Mouse (Mus musculus) cerebellum, postnatal 10 days (tissue): Measurements from ENCODE around the gene Chst8.
A peak's percentile ranks its signal among the peaks of the same experiment; 100 is the strongest.

Experiments used
- DNase-seq, 2 experiments: peaks; one replicate each; pipeline ENCODE4 v3.0.0; 2021; ENCODE audit warnings: mixed read lengths in 2 of 2

Chst8 gene

DNA sequence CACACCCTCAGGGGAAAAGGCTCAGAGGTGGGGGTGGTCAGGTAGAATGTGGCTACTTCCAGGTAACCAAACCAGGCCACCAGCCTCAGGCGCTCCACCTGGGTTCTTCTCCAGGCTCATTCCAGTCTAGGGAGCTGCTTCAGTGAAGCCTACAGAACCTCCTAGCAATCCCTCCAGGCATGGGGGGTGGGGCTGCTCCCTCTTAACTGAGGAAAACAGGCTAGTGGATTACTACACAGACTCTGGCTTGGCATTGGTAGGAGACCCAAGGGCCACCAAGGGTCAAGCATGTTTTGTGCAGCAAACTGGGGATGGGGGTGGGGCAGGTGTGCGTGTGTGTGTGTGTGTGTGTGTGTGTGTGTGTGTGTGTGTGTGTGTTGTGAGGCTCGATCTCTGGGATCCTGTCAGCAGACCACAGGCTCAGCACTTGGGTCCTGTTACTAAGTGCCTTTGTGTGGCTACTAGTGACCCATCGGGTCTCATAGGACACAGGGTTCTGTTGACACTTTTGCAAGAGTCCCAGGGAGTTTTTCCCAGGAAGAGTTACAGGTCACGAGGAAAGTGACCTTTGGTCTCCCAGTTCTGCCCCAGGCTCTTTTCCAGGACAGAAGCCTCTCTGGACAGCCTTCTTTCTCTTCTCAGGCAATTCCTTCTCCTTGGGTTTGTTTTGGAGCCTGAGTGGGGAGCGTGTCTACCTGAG is 153.0 kb downstream of the Chst8 start:
- no peak for DNase-seq

DNA sequence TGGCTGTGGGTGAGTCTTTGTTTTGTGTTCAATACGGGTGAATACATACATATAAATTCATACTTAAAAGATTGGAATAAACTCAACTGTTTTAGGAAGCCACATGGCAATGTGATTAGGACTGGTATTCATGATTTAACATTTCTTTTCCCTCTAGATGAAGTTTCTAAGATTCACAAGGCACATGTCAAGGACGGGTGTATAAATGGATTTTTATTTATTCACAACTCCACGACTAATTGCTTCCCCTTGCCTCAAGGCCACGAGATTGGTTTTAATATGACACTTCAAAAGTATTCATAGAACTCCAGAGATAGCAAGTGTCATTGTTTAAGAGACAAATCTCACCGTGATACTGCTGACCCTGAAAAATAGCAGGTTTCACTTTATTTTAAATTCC is 155.9 kb downstream of the Chst8 start, which contains the start of gene Kctd15:
Gene Kctd15, minus strand, starts transcription at position 101 of the 400 bp plus-strand sequence.
- no peak for DNase-seq

DNA sequence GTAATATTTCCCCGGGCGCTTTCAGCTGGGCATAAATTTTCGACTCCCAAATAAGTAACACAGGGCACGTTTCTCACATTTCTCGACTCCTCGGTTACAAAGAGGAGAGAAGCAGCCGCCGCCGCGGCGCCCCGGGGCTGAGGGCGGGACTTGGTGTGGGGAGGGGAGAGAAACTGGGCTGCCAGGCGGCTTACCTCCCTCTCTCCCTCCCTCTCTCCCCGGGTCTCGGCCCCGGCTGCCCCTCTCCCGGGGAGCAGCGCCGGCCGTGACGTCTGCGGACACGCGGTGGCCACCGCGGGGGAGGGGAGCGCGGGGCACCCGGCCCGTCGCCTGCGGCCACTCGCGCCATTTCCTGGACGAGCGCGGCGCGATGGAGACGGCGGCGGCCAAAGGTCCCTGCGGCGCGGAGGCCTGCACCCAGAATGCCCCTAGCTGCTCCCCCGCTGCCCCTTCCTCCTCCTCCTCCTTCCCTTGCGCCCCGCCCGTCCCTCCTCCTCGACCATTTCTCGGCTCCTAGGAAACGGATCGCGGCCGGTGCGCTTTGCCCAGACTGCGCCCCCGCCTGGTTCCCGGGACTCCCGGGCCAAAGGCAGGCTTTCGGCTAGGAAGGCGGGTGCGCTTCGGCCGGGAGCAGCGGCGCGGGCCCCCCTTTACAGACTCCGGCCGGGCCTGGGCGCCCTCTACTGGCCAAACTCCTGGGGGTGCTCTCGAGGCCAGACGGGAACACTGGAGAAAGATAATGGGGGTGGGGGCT is 157.2 kb downstream of the Chst8 start:
- peak; percentile 99 for DNase-seq

DNA sequence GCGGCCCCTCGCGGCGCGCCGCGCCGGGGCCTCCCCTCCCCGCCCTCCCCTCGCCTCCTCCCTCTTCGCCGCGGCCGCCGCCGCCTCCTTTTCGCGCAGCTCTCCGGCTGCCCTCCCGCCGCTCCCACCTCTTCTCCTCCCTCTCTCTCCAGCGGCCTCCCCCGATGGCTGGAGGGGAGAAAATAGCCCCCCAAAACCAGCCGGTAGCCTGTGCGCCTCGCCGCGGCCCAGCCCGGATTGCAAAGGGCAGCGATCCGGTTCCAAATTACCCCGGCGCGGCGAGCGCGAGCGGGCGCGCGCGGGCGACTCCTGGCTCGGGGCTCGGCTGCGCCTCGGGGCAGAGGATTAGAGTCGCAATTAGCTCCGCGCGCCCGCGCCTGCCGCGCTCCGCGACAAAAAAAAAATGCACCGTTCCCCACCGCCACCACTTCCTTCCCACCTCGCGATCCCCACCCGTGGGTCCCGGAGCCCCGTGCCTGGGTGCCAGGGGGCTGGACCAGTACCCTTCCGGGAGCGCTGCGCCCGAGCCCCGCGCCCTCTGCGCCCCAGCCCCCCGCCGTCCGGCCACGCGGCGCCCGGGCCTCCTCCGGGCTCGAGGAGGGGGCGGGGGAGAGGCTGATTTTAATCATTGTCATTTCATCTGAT is 157.9 kb downstream of the Chst8 start:
- peak; percentile 88 for DNase-seq

DNA sequence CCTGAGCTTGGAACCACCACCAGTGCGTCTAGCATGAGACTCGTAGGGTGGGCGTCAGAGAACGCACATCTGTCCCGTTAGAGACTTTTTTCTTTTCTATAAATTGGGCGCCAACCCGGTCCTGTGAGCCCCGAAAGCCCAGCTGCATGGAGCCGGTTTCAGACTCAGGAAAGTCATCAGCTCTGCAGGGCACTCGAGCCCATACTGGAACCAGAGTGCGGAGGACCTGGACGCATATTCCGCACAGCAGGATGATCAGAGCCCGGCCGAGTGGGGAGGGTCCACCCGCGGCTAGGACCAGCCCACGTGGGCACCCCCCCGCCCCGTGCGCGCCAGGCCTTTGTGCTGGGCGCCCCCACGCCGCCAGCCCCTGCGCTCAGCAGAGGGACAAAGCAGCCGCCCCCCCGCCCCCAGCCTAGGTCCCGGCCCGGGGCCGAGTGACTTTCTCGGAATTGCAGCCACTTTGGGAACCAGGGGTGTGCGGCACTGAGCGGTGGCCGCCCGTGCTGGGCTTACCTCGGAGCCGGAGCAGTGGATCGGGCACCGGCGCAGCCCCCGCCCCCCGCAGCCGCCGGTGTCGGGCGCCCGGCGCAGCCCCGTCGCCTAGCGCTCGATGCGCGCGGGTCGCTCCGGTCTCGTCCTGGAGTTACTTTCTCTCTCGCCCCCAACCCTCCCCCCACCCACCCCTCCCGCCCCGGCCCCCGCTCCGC is 158.6 kb downstream of the Chst8 start:
- DNase-seq: peak; percentile 67 to 74

DNA sequence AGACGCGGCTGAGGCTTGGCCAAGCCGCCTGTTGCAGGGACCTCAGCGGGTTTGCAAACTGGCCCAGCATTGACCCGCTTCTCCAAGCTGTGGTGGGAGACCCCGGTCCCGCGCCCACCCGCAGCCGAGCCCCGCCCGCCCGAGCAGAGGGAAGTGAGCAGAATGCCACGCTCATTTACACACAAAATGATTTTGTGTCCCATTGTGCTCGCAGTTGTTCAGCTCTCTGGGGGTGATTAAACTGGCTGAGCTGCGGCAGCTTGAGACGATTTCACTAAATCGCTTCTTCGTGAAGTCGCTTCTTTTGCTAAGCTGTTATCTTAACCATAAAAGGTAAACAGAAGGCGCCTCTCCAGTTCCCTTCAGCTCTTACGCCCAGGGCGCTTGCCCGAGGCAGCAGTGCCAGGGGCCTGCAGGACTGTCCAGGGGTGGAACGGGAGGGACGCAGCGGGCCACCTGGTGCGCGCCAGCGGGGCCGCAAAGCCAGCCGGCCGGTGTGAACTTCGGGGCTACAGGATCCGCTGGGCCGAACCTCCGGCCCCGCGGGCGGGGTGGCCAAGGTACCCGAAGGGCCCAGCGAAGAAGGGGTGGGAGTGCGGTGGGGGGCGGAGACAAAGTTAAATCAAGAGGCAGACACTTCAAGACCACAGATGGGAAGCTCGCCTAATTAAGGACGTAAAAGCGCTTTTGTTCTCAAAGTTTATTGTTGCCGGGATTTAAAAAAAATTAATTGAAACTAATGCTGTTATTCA is 159.6 kb downstream of the Chst8 start:
- DNase-seq: peak; percentile 42 to 59

DNA sequence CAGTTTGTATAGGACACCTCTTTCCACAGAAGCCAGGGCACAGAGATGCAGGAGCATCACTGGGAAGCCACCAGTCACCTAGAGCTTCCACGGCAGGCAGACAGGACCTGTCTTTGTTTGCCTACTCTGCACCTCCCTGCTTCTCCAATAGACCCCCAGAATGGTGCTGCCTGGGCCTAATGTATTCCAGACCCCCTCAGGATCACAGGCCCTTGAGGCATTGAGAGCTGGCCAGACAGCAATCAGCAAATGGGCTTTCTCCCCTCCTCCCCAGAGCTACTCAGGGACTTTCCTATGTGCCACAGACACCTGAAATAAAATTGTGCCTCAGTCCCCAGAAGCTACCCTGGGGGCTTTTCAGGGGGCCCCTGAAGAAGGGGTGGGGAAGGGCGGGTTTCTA is 161.1 kb downstream of the Chst8 start:
- no peak for DNase-seq

DNA sequence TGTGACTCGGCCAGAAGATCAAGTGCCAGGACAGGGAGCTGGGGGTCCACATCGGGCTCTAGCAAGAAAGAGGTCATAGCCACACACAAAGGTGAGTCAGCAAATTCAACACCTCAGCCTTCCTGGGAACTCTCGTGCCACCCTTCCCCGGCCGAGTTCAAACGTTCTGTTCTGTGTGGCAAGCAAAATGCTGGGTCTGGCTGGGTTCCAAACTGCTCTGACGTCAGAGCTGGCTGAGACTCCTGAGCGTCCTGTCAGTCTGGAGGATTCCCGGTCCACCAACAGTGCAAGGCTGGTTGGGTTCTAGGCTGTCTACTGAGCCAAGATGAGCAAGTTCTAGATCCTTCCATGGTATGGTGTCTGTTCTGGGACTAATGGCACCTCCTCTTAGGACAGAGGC is 165.5 kb downstream of the Chst8 start:
- peak; percentile 87 to 88 for DNase-seq

DNA sequence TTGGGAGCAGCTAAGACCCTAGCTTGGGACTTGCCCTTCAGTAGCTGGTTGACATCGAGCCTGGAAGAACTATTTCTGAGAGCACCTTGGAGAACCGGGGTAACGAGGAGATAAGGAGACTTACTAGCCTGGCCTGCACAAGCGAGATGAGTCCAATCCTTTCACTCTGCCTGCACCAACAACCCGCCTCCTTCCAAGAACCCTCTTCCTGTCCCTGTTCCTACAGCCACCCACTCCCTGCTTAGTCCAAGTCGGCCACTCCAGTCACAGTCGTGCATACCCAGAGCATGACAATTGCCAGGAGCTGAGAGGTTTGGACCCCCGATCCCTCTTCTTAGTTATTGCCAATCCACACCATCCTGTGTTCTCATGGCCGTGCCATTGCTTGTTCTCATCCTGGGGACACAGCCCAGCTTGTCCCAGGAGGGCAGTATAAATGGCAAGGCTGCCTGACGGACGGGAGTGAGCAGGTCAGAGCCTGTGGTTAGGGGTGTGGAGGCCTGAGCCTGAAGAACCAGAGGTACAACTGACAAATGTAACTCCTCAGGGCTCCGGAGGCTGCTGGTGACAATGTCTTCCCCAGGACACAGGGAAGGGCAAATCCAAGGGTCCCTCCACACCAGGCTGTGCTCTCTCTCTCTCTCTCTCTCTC is 166.2 kb downstream of the Chst8 start:
- no peak for DNase-seq

DNA sequence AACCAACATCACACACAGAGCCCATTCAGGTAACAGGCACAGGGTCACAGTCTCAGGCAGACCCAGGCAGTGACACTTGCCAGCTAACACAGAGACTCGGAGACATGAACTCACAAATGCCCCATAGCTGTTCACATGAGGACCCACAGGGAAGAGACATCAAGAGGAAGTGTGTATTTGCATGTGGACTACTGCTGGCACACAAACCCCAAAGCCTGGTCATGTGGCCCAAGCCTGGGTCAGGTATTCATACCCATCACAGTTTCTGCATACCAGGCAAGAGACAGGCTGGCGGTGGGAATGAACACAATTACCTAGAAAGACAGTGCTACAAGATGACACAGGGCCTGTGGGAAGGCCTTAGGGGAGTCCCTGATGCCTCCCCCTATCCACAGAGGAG is 166.9 kb downstream of the Chst8 start:
- no peak for DNase-seq

DNA sequence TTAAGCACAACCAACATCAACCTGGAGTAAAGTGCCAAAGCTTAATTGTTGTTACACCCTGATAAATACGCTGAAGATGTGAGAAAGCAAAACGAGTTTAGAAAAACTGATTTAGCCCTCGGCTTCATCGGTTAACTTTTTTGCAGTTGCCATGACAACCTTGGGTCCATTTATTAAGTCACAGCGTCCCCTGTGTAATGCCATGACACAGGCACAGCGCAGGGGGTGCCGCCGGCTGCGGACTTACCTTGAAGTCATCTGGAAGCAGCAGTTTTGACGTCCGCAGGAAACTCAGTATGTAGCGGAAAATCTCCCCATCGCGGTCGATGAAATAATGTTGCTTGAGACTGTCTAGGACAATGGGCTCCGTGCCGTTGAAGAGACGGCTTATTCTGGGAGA is 167.9 kb downstream of the Chst8 start:
- no peak for DNase-seq

DNA sequence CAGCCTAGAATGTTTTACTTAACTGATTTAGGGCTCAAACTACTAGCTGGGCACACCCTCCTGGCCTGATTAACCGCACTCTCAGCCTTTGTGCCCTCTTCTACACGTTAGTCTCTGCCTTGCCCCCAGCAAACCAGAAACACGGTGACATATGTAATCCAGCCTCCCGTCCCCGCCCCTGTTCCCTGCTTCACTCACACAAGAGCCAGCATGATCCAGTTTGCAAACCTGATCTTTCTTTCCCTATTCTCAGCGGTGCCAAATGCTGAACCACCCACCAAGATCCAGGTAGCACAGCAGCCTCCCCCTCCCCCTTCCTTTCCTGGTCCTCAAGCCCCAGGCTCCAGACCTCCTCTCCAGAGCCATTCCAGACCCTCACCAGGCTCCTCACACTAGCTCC is 169.2 kb downstream of the Chst8 start:
- no peak for DNase-seq

DNA sequence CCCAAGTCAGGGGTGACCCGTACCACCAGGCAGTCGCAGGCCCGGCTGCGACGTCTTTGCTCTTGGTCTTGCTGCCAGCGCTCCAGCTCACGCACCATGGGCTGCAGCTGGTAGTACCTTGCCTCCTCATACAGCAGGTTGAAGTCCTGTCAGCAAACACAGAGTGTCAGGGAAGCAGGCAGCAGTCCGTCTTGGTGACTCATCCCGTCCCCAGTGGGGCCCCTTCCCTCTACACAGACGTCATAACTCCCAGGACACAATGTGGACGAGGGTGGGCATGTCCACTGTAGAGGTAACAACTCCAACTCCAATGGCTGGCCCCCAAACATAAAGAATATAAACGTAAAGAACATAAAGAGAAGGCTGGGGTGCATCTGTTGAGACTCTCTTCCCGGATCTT is 170.5 kb downstream of the Chst8 start:
- no peak for DNase-seq

DNA sequence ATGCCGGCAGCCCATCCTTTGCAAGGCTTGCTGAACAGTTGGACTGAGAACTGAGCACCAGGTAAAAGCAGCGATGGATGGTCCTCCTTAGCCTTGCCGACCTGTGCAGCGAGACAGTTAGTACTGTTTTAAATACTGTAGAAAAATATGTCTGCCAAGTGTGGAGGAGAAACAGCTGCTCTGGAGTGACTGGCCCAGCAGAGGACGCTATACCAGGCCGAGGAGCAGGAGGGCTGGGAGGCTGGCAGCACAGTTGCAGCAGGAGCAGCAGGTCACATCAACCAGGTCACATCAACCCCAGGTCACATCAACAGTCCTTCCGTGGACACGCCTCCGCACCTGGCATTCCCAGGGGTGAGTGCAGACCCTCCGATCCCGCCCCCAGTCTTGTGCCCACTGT is 172.7 kb downstream of the Chst8 start:
- DNase-seq: no peak

DNA sequence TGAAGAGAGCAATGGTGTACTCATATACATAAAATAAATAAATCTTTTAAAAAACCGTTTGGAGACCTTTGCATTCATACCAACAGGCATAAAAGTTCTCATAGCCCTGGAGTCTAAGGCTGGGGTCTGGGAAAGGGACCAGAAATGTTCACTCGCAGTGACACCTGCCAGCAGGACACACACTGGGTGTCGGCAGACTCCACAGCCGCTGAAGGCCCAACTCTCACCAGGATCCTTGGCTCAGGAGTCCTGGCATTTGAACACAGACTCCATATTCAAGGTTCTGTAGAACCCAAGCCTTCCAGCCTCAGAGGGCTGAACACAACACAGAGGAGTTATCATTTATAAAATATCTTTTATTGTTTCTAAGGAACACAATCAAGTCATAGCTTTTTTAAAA is 175.8 kb downstream of the Chst8 start:
- DNase-seq: peak; percentile 37 to 70

DNA sequence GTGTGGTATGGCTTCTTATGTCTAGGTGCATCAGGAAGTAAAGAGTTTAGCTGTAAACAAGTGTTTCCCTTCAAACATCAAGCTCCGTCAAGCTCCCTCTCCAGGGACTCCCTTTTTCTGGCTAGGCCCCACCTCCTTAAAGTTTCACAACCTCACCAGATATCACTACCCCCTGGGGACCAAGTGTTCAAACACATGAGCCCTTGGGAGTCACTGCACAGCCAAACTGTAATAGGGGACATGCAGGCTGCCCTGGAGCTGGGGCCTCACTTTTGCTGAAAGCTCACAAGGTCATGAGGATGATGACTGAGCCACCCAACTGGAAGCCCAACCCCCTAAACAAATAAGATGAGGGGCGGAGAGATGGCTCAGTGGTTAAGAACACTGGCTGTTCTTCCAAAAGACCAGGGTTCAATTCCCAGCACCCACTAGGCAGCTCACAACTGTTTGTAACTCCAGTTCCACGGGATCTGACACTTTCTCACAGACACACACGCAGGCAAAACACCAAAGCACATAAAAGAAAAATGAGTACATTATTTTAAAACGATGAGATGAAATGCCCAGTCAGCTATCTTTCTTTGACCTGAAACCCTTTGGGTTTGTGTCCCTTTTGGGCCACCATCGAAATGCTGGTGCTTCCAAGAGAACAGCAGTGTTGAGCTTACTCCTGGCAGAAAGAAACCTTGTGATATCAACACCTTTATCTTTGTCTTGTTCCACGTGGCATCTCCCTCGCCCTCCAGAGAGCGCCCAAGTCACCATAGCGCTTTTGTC is 179.4 kb downstream of the Chst8 start:
- no peak for DNase-seq

DNA sequence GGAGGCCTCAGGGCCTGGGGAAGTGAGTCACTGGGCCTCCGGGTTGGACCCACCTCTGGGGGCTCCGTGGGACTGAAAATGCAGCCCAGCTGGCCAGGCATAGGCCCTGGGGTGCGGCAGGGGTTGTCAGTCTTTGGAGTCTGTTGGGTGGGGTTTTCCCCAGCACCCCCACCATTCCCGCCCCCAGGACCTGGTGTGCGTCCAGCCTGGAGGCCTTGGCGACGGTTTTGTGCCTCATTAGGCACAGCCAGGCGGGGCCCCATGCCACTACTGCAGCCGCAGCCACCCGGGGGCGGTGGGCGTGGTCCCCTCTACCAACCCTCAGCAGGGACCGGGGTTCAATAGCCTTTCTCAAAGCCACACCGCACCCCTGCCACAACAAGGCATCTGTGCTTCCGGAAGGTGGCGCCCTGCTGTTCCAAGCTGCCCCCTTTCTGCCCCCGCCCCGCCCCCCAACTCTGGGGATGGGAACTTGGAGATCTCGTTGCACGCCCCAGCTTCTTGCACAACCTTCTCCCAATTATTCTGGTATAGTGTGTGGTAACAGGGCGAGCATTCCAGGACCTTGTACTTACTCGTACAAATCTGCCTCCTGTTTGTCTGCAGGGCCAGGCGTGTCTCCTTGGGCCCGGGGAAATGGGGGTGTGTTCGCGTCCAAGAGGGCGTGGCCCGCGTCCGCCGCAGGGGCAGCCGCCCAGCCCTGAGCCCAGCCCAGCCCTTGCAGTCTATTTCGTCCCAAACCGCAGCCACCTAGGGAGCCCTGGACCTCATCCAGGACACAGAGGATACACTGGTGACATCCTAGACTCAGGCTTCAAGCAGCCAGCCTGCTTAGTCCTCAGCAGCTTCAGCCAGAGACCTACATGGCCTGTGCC is 182.1 kb downstream of the Chst8 start:
- peak; percentile 59 to 68 for DNase-seq

DNA sequence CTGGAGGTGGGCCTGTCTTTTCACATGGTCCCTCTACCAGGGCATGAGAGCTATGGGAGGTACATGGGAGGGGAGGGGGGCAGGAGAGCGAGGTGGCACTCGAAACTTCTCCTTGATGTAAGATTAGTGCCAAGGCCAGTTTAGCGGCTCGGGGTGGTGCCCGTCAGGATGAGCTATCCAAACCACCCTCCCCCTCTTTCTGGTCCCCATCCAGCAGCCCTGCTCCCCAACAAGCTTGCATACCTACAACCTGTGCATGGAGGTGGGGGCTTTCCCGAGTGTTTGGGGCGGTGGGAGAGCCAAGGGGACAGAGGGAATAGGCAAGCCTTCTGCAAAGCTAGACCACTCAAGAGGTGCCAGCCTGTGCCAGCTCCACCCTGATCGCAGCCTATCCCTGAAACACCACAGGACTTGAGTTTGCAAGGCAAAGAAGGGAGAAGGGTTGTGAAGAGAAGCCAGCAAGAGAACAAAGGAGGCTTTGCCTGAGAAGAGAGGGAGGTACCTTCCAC is 182.8 kb downstream of the Chst8 start:
- DNase-seq: peak in 1 of 2 experiments; percentile 32
